Mouse (Mus musculus): ENCODE measurements at regions not wholly inside any gene's neighbourhood (a gene's known extent, or its start where the extent isn't known, plus 50 kb on each side); places are given as distances from the start of the nearest gene placed in this dataset.

GRCm38 (mm10) chr13:16659894-16660293 lies 648.2 kb downstream of the Inhba start:
- Histone ChIP-seq H3K4me1 (ENCODE audit: control insufficient read depth, insufficient read depth, low read length) (no peaks in the 10 kb centered on the region), H3K4me3 (replicated peaks; ENCODE audit: control insufficient read depth, low read depth, low read length) (no peak overlapping the region), H3K27ac (ENCODE audit: control insufficient read depth, insufficient read depth, low read depth, low read length, poor library complexity) (no peak overlapping the region)
- 79% methylated on average over 6 of the region's 6 CpGs for WGBS
- no peak for TF ChIP-seq CTCF (IDR thresholded peaks at IDR 0.05; ENCODE audit: control insufficient read depth, insufficient read depth, low read length)
- TF ChIP-seq POLR2A (IDR thresholded peaks at IDR 0.05; ENCODE audit: borderline replicate concordance, control insufficient read depth, low read depth, low read length) = no peak

- Histone ChIP-seq H3K27ac (ENCODE audit: control insufficient read depth, insufficient read depth, low read depth, low read length, poor library complexity) (no peak overlapping the region), H3K4me3 (replicated peaks; ENCODE audit: control insufficient read depth, low read depth, low read length) (no peak overlapping the region), H3K4me1 (ENCODE audit: control insufficient read depth, insufficient read depth, low read length) (no peaks in the 10 kb centered on the region)
- WGBS = 79% methylated on average over 1 of the region's 1 CpGs
- TF ChIP-seq POLR2A (IDR thresholded peaks at IDR 0.05; ENCODE audit: borderline replicate concordance, control insufficient read depth, low read depth, low read length) (no peak), CTCF (IDR thresholded peaks at IDR 0.05; ENCODE audit: control insufficient read depth, insufficient read depth, low read length) (no peak)
These were observed 657.0 kb downstream of the Inhba start for GRCm38 (mm10) chr13:16668652-16669051.

GRCm38 (mm10) chr13:16669281-16669680 lies 657.6 kb downstream of the Inhba start:
- no peak overlapping the region for H3K4me3 ChIP-seq (replicated peaks; ENCODE audit: control insufficient read depth, low read depth, low read length)
- 92% methylated on average over 1 of the region's 1 CpGs for WGBS
- H3K27ac ChIP-seq (ENCODE audit: control insufficient read depth, insufficient read depth, low read depth, low read length, poor library complexity) = no peak overlapping the region
- H3K4me1 ChIP-seq (ENCODE audit: control insufficient read depth, insufficient read depth, low read length) = no peaks in the 10 kb centered on the region
- TF ChIP-seq CTCF (IDR thresholded peaks at IDR 0.05; ENCODE audit: control insufficient read depth, insufficient read depth, low read length) = no peak
- TF ChIP-seq POLR2A (IDR thresholded peaks at IDR 0.05; ENCODE audit: borderline replicate concordance, control insufficient read depth, low read depth, low read length) = no peak

DNA sequence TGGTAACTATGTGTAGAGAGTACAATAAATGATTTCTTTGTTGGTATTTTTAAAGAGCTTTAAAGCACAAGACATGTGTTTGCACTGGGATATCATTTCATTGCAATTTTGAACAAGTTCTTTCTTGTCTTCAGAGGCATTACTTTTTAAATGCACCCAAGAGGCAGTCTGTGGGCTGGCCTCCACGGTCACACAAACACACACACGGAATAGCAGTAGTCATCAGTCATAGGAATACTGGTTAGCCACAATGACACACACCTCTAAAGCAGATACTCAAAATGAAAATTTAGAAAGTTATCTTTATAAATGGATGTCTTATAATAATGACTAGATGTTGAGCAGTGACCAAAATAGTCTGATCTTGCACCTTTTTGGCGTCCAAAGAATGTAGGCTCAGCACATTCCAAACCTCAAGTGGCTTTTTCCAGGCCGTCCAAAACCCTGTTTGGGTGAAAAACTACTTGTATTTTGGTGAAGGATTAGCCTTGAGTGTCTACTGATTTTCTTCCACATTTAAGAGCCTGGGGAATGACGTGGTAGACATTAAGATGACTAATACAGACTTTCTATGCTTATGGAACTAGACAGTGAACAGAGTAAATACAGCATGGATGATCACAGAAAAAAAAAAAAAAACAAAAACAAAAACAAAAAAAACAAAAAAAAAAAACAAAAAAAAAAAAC lies 658.5 kb downstream of the Inhba start:
- Histone ChIP-seq H3K27ac (ENCODE audit: control insufficient read depth, insufficient read depth, low read depth, low read length, poor library complexity) (no peak overlapping the region), H3K4me1 (ENCODE audit: control insufficient read depth, insufficient read depth, low read length) (no peaks in the 10 kb centered on the region), H3K4me3 (replicated peaks; ENCODE audit: control insufficient read depth, low read depth, low read length) (no peak overlapping the region)
- 78% methylated on average over 5 of the region's 5 CpGs for WGBS
- TF ChIP-seq POLR2A (IDR thresholded peaks at IDR 0.05; ENCODE audit: borderline replicate concordance, control insufficient read depth, low read depth, low read length) (no peak), CTCF (IDR thresholded peaks at IDR 0.05; ENCODE audit: control insufficient read depth, insufficient read depth, low read length) (no peak)

- H3K4me1 ChIP-seq (ENCODE audit: control insufficient read depth, insufficient read depth, low read length) = no peaks in the 10 kb centered on the region
- H3K27ac ChIP-seq (ENCODE audit: control insufficient read depth, insufficient read depth, low read depth, low read length, poor library complexity) = no peak overlapping the region
- TF ChIP-seq POLR2A (IDR thresholded peaks at IDR 0.05; ENCODE audit: borderline replicate concordance, control insufficient read depth, low read depth, low read length) (no peak), CTCF (IDR thresholded peaks at IDR 0.05; ENCODE audit: control insufficient read depth, insufficient read depth, low read length) (no peak)
- H3K4me3 ChIP-seq (replicated peaks; ENCODE audit: control insufficient read depth, low read depth, low read length) = no peak overlapping the region
These were observed 659.1 kb downstream of the Inhba start for GRCm38 (mm10) chr13:16670736-16671135.

GRCm38 (mm10) chr13:16676873-16677272 lies 665.2 kb downstream of the Inhba start:
- no peaks in the 10 kb centered on the region for H3K4me1 ChIP-seq (ENCODE audit: control insufficient read depth, insufficient read depth, low read length)
- H3K27ac ChIP-seq (ENCODE audit: control insufficient read depth, insufficient read depth, low read depth, low read length, poor library complexity) = no peak overlapping the region
- 52% methylated on average over 1 of the region's 1 CpGs for WGBS
- TF ChIP-seq CTCF (IDR thresholded peaks at IDR 0.05; ENCODE audit: control insufficient read depth, insufficient read depth, low read length) (no peak), POLR2A (IDR thresholded peaks at IDR 0.05; ENCODE audit: borderline replicate concordance, control insufficient read depth, low read depth, low read length) (no peak)
- H3K4me3 ChIP-seq (replicated peaks; ENCODE audit: control insufficient read depth, low read depth, low read length) = no peak overlapping the region

DNA sequence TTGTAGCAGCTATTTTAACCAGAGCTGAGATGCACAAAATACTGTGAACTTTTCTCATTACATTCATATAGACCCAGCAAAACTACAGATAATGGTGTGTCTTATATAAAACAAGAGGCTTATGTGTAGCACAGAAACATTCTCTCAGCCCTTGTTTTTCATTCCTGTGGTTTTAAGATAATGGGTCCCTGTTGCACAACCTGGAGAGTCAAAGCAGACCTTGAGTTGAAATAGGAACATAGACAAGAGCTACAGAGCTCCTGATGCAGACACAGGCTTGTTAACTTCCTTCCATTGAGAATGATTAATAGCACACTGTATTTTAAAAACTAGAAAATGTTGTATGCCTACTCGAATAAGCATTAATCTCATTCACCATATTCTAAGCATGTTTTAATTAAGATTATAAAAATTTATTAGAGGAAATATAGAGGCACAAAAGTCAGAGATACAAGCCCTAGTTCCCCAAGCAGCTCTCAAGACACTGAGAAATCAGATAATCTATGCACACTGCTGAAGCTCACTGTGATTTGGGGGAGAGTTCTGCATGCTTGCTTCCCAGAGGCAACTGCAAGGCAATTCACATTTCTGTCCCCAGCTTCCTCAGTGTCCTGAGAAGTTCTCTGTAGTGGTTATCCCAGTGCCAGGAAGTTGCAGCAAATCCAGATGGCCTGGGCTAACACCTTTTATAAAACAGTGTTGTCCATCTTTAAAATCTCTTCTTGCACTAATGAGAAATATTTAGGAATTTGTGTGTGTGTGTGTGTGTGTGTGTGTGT lies 666.8 kb downstream of the Inhba start:
- Histone ChIP-seq H3K27ac (ENCODE audit: control insufficient read depth, insufficient read depth, low read depth, low read length, poor library complexity) (no peak overlapping the region), H3K4me1 (ENCODE audit: control insufficient read depth, insufficient read depth, low read length) (no peaks in the 10 kb centered on the region), H3K4me3 (replicated peaks; ENCODE audit: control insufficient read depth, low read depth, low read length) (no peak overlapping the region)
- TF ChIP-seq POLR2A (IDR thresholded peaks at IDR 0.05; ENCODE audit: borderline replicate concordance, control insufficient read depth, low read depth, low read length) = no peak
- TF ChIP-seq CTCF (IDR thresholded peaks at IDR 0.05; ENCODE audit: control insufficient read depth, insufficient read depth, low read length) = no peak
- WGBS = 2% methylated on average over 1 of the region's 1 CpGs

- H3K4me1 ChIP-seq (ENCODE audit: control insufficient read depth, insufficient read depth, low read length) = no peaks in the 10 kb centered on the region
- WGBS = 78% methylated on average over 1 of the region's 1 CpGs
- no peak overlapping the region for H3K4me3 ChIP-seq (replicated peaks; ENCODE audit: control insufficient read depth, low read depth, low read length)
- H3K27ac ChIP-seq (ENCODE audit: control insufficient read depth, insufficient read depth, low read depth, low read length, poor library complexity) = no peak overlapping the region
- no peak for TF ChIP-seq POLR2A (IDR thresholded peaks at IDR 0.05; ENCODE audit: borderline replicate concordance, control insufficient read depth, low read depth, low read length)
- TF ChIP-seq CTCF (IDR thresholded peaks at IDR 0.05; ENCODE audit: control insufficient read depth, insufficient read depth, low read length) = no peak
These were observed 682.5 kb downstream of the Inhba start for GRCm38 (mm10) chr13:16694201-16694600.

Data from bone marrow, adult 2 months (tissue).